Mouse (Mus musculus) myocyte (in vitro differentiated cells): Measurements from ENCODE around the gene Rftn1. TPM values are rescaled to one million over a fixed set of nuclear protein-coding genes. Genes with fewer than 3 reads are reported as not detected.

Experiments
- H3K27me3 ChIP-seq: one replicate; pipeline ENCODE4 v1.6.1; 2011; ENCODE audit not compliant: control insufficient read depth, insufficient read depth, insufficient read length
- H3K36me3 ChIP-seq: one replicate; pipeline ENCODE4 v1.6.1; 2011; ENCODE audit not compliant: control insufficient read depth, insufficient read depth
- H3K4me2 ChIP-seq: one replicate; pipeline ENCODE4 v1.6.1; 2011; ENCODE audit warnings: low read depth, control low read depth
- H3K4me3 ChIP-seq: one replicate; pipeline ENCODE4 v1.5.1; 2011; ENCODE audit warnings: mild to moderate bottlenecking, control low read depth, moderate library complexity
- H3K79me2 ChIP-seq: one replicate; pipeline ENCODE4 v1.6.1; 2011; ENCODE audit not compliant: control insufficient read depth, insufficient read depth
- H3ac ChIP-seq: one replicate; pipeline ENCODE4 v1.6.1; 2011; ENCODE audit not compliant: control insufficient read depth, insufficient read length
- CEBPB ChIP-seq: IDR thresholded peaks from 2 replicates; pipeline ENCODE4 v1.6.1; 2011; ENCODE audit warnings: mild to moderate bottlenecking, moderate library complexity; ENCODE audit not compliant: poor library complexity, insufficient read depth, severe bottlenecking
- E2F4 ChIP-seq: IDR thresholded peaks from one replicate; pipeline ENCODE4 v1.6.1; 2011; ENCODE audit warnings: mild to moderate bottlenecking, control low read depth, moderate library complexity; ENCODE audit not compliant: insufficient read depth
- MAX ChIP-seq: IDR thresholded peaks from one replicate; pipeline ENCODE4 v1.6.1; 2011; ENCODE audit warnings: low read depth, mild to moderate bottlenecking, control low read depth
- MYOD1 ChIP-seq, 3 experiments: IDR thresholded peaks; one replicate each; pipeline ENCODE4 v1.6.1; 2011; ENCODE audit warnings: control low read depth in 2 of 3, low read depth in 2 of 3, mild to moderate bottlenecking in 2 of 3, moderate library complexity in 1 of 3; ENCODE audit not compliant: insufficient read length in 2 of 3, control insufficient read depth in 1 of 3
- MYOG ChIP-seq, 3 experiments: IDR thresholded peaks; one replicate each; pipeline ENCODE4 v1.6.1; 2011; ENCODE audit warnings: control low read depth in 2 of 3, low read depth in 2 of 3, mild to moderate bottlenecking in 2 of 3; ENCODE audit not compliant: insufficient read length in 2 of 3, control insufficient read depth in 1 of 3, insufficient read depth in 1 of 3
- POLR2A ChIP-seq: IDR thresholded peaks from one replicate; pipeline ENCODE4 v1.6.1; 2011; ENCODE audit warnings: low read depth, mild to moderate bottlenecking, control low read depth, moderate library complexity; ENCODE audit not compliant: insufficient read length
- POLR2AphosphoS2 ChIP-seq: IDR thresholded peaks from one replicate; pipeline ENCODE4 v1.6.1; 2011; ENCODE audit warnings: low read depth, control low read depth; ENCODE audit not compliant: insufficient read length
- REST ChIP-seq: IDR thresholded peaks from one replicate; pipeline ENCODE4 v1.6.1; 2011; ENCODE audit warnings: mild to moderate bottlenecking, control low read depth, moderate library complexity; ENCODE audit not compliant: insufficient read depth, insufficient read length
- SRF ChIP-seq: IDR thresholded peaks from one replicate; pipeline ENCODE4 v1.6.1; 2011; ENCODE audit warnings: low read depth; ENCODE audit not compliant: control insufficient read depth, insufficient read length
- TCF12 ChIP-seq: IDR thresholded peaks from one replicate; pipeline ENCODE4 v1.6.1; 2011; ENCODE audit warnings: mild to moderate bottlenecking, control low read depth; ENCODE audit not compliant: poor library complexity, insufficient read depth, severe bottlenecking
- TCF3 ChIP-seq: IDR thresholded peaks from one replicate; pipeline ENCODE4 v1.6.1; 2011; ENCODE audit warnings: low read depth, control low read depth; ENCODE audit not compliant: insufficient read length
- USF1 ChIP-seq: IDR thresholded peaks from one replicate; pipeline ENCODE4 v1.6.1; 2011; ENCODE audit warnings: low read depth, mild to moderate bottlenecking, control low read depth, moderate library complexity
- polyA plus RNA-seq: library from polyadenylated mRNA; unstranded; fragments of >200 nt; fragmentation: generic; extraction: Trizol; gene quantifications from one replicate; pipeline ENCODE4 v1.2.1, GENCODE M21; 2012; ENCODE audit warnings: missing spikeins

The Rftn1 gene
- polyA plus RNA-seq, 1 experiment = 0.40 TPM

- no peak for TF ChIP-seq E2F4
- TF ChIP-seq TCF12 = no peak
- no peak for TF ChIP-seq REST
- no peak for TF ChIP-seq MYOD1 (IDR thresholded peaks at IDR 0.05; ENCODE audit: control insufficient read depth in 1 of 3, insufficient read length in 2 of 3, low read depth in 2 of 3)
- no peak for TF ChIP-seq POLR2A
- no peak for TF ChIP-seq MAX
- TF ChIP-seq TCF3 = no peak
- TF ChIP-seq SRF = no peak
- no peak for TF ChIP-seq USF1
- TF ChIP-seq MYOG (IDR thresholded peaks at IDR 0.05; ENCODE audit: control insufficient read depth in 1 of 3, insufficient read depth in 1 of 3, insufficient read length in 2 of 3, low read depth in 2 of 3) = no peak
- no peaks in the 10 kb centered on the region for H3K79me2 ChIP-seq
- no peak overlapping the region for H3K4me2 ChIP-seq
- H3K27me3 ChIP-seq = no peaks in the 10 kb centered on the region
- H3K4me3 ChIP-seq = no peak overlapping the region
- no peaks in the 10 kb centered on the region for H3K36me3 ChIP-seq
- no peak overlapping the region for H3ac ChIP-seq
Observed at GRCm38 (mm10) chr17:50014708-50015107, 175.8 kb downstream of the Rftn1 start.

- Histone ChIP-seq H3ac (no peak overlapping the region), H3K4me3 (no peak overlapping the region), H3K36me3 (no peaks in the 10 kb centered on the region), H3K27me3 (no peaks in the 10 kb centered on the region), H3K4me2 (no peak overlapping the region), H3K79me2 (no peaks in the 10 kb centered on the region)
- no peak for TF ChIP-seq POLR2AphosphoS2
- TF ChIP-seq TCF12 = no peak
- no peak for TF ChIP-seq E2F4
- no peak for TF ChIP-seq TCF3
- TF ChIP-seq MAX = no peak
- no peak for TF ChIP-seq CEBPB
- TF ChIP-seq SRF = no peak
- TF ChIP-seq MYOG (IDR thresholded peaks at IDR 0.05; ENCODE audit: control insufficient read depth in 1 of 3, insufficient read depth in 1 of 3, insufficient read length in 2 of 3, low read depth in 2 of 3) = no peak
- no peak for TF ChIP-seq POLR2A
- TF ChIP-seq MYOD1 (IDR thresholded peaks at IDR 0.05; ENCODE audit: control insufficient read depth in 1 of 3, insufficient read length in 2 of 3, low read depth in 2 of 3) = no peak
- no peak for TF ChIP-seq REST
- no peak for TF ChIP-seq USF1
Observed at GRCm38 (mm10) chr17:50013848-50014247, 176.6 kb downstream of the Rftn1 start.

- Histone ChIP-seq H3K36me3 (no peaks in the 10 kb centered on the region), H3K79me2 (no peaks in the 10 kb centered on the region), H3K27me3 (no peaks in the 10 kb centered on the region), H3ac (no peak overlapping the region), H3K4me3 (no peak overlapping the region), H3K4me2 (no peak overlapping the region)
- TF ChIP-seq MYOG (IDR thresholded peaks at IDR 0.05; ENCODE audit: control insufficient read depth in 1 of 3, insufficient read depth in 1 of 3, insufficient read length in 2 of 3, low read depth in 2 of 3) (no peak), MAX (no peak), REST (no peak), SRF (no peak), CEBPB (no peak), MYOD1 (IDR thresholded peaks at IDR 0.05; ENCODE audit: control insufficient read depth in 1 of 3, insufficient read length in 2 of 3, low read depth in 2 of 3) (no peak), USF1 (no peak), POLR2A (no peak), POLR2AphosphoS2 (no peak), E2F4 (no peak), TCF3 (no peak), TCF12 (no peak)
Observed at GRCm38 (mm10) chr17:50010096-50010495, 180.4 kb downstream of the Rftn1 start.

GRCm38 (mm10) chr17:50006721-50007351, 183.6 kb downstream of the Rftn1 start:
- Histone ChIP-seq H3K36me3 (no peaks in the 10 kb centered on the region), H3K4me3 (no peak overlapping the region), H3K27me3 (no peaks in the 10 kb centered on the region), H3ac (no peak overlapping the region), H3K4me2 (no peak overlapping the region), H3K79me2 (no peaks in the 10 kb centered on the region)
- no peak for TF ChIP-seq TCF3
- TF ChIP-seq CEBPB = no peak
- no peak for TF ChIP-seq SRF
- TF ChIP-seq MYOG (IDR thresholded peaks at IDR 0.05; ENCODE audit: control insufficient read depth in 1 of 3, insufficient read depth in 1 of 3, insufficient read length in 2 of 3, low read depth in 2 of 3) = no peak

- H3K4me3 ChIP-seq = no peak overlapping the region
- no peak overlapping the region for H3ac ChIP-seq
- H3K36me3 ChIP-seq = no peaks in the 10 kb centered on the region
- H3K27me3 ChIP-seq = no peaks in the 10 kb centered on the region
- H3K79me2 ChIP-seq = no peaks in the 10 kb centered on the region
- H3K4me2 ChIP-seq = no peak overlapping the region
- TF ChIP-seq TCF3 (no peak), SRF (no peak), MYOD1 (IDR thresholded peaks at IDR 0.05; ENCODE audit: control insufficient read depth in 1 of 3, insufficient read length in 2 of 3, low read depth in 2 of 3) (no peak), MYOG (IDR thresholded peaks at IDR 0.05; ENCODE audit: control insufficient read depth in 1 of 3, insufficient read depth in 1 of 3, insufficient read length in 2 of 3, low read depth in 2 of 3) (no peak), CEBPB (no peak), TCF12 (no peak)
Observed at GRCm38 (mm10) chr17:50006338-50006720, 184.1 kb downstream of the Rftn1 start.
